Mouse (Mus musculus) MEL (cell line): ENCODE data around the gene Dcps.

Experiments
- CHD1 ChIP-seq: IDR thresholded peaks from 2 replicates; pipeline ENCODE4 v1.6.1; 2012; ENCODE audit warnings: low read depth, mild to moderate bottlenecking, inconsistent platforms, low read length, improper control_type of control experiment
- GABPA ChIP-seq: IDR thresholded peaks from 2 replicates; pipeline ENCODE4 v1.6.1; 2012; ENCODE audit warnings: low read depth, mild to moderate bottlenecking, inconsistent platforms, low read length, improper control_type of control experiment, moderate library complexity
- GATA1 ChIP-seq: IDR thresholded peaks from 2 replicates; pipeline ENCODE4 v1.6.1; 2011; ENCODE audit warnings: low read depth, low read length, improper control_type of control experiment
- MEF2A ChIP-seq: IDR thresholded peaks from 2 replicates; pipeline ENCODE4 v1.6.1; 2014; ENCODE audit warnings: low read depth, mild to moderate bottlenecking, inconsistent platforms, low read length, improper control_type of control experiment; ENCODE audit not compliant: poor library complexity, insufficient replicate concordance, severe bottlenecking; ENCODE audit errors: extremely low read depth
- POLR2A ChIP-seq, 2 experiments: IDR thresholded peaks; 2 replicates each; pipeline ENCODE4 v1.6.1; 2011 to 2012; ENCODE audit warnings: low read length in 2 of 2, mild to moderate bottlenecking in 2 of 2, control low read depth in 1 of 2, improper control_type of control experiment in 1 of 2, low read depth in 1 of 2, moderate library complexity in 1 of 2; ENCODE audit not compliant: control insufficient read depth in 1 of 2, insufficient read depth in 1 of 2, poor library complexity in 1 of 2
- TBP ChIP-seq: IDR thresholded peaks from 2 replicates; pipeline ENCODE4 v1.8.0; 2011; ENCODE audit warnings: low read depth, low read length, improper control_type of control experiment
- ZKSCAN1 ChIP-seq: IDR thresholded peaks from 2 replicates; pipeline ENCODE4 v1.6.1; 2012; ENCODE audit warnings: low read depth, mild to moderate bottlenecking, inconsistent platforms, low read length, improper control_type of control experiment, moderate library complexity

- no peak for TF ChIP-seq GABPA
- no peak for TF ChIP-seq POLR2A (IDR thresholded peaks at IDR 0.05; ENCODE audit: control insufficient read depth in 1 of 2, insufficient read depth in 1 of 2, low read depth in 1 of 2, low read length in 2 of 2, poor library complexity in 1 of 2)
- no peak for TF ChIP-seq CHD1
- TF ChIP-seq MEF2A = no peak
- TF ChIP-seq GATA1 = no peak
- TF ChIP-seq TBP = no peak
- no peak for TF ChIP-seq ZKSCAN1
These were observed 48.3 kb downstream of the Dcps start for GRCm38 (mm10) chr9:35127561-35127960.
